Comparison of ENCODE assay signal across 27 mouse cellular contexts in genomic region chr15:77770942-77771341, GRCm38 (mm10). TPM values are rescaled to one million over a fixed set of nuclear protein-coding genes. Genes with fewer than 3 reads are reported as not detected.
DNase-seq lines count a peak whose midpoint lies in the region; TF ChIP-seq lines count a peak whose summit lies in the region.
"Had no signal": no experiment of that assay in that cellular context is flagged by ENCODE, and none has a peak within 500 bp of the region (broad histone marks: within the 10 kb centered on the region; RNA-seq: fewer than 3 reads in every experiment).

No protein-coding gene starts in this region.

- peaks cover 7% of the 10 kb centered on the region for H3K79me2 ChIP-seq in myocyte (ENCODE audit: control insufficient read depth, insufficient read depth)

- H3K36me3 ChIP-seq in myocyte (ENCODE audit: control insufficient read depth, insufficient read depth): peaks cover 99% of the 10 kb centered on the region

- peak; percentile 28 for TF ChIP-seq POLR2A in myocyte (IDR thresholded peaks at IDR 0.05; ENCODE audit: insufficient read length, low read depth)

- H3K27me3 ChIP-seq in myocyte (ENCODE audit: control insufficient read depth, insufficient read depth, insufficient read length): no peaks in the 10 kb centered on the region
- H3K27me3 ChIP-seq: CH12.LX; embryonic facial prominence, embryonic 12.5 days; forebrain, embryonic 13.5 days; forebrain, embryonic 15.5 days; Patski had no signal

- peak; percentile 51 for DNase-seq in layer of hippocampus, adult 11-12 months (ENCODE audit: low spot score)
- DNase-seq in layer of hippocampus, postnatal 25 days (ENCODE audit: extremely low spot score in 1 of 2, low spot score in 1 of 2): no peak
- DNase-seq in layer of hippocampus, adult 2 months (ENCODE audit: low spot score in 2 of 2): peak; percentile 65 to 69
- DNase-seq in cerebellum, adult 8-10 months: no peak
- DNase-seq: adrenal gland, adult 8-10 months; adrenal gland, postnatal 25 days; B cell, adult 2 months; cerebellum, adult 11 months; cerebellum, adult 18-20 months; cerebellum, adult 9-10 months; cerebellum, postnatal 10 days; cerebellum, postnatal 25 days; forebrain, postnatal 0 days had no signal

- H3ac ChIP-seq in myocyte (ENCODE audit: control insufficient read depth, insufficient read length): no peak overlapping the region

- peak overlapping the region; percentile 76 for H3K27ac ChIP-seq in layer of hippocampus, adult 2 months
- H3K27ac ChIP-seq: embryonic facial prominence, embryonic 10.5 days; embryonic facial prominence, embryonic 12.5 days; forebrain, embryonic 13.5 days; forebrain, embryonic 15.5 days had no signal

- no peak for TF ChIP-seq CTCF in layer of hippocampus, adult 2 months (conservative IDR thresholded peaks at IDR 0.05)

- no peak overlapping the region for H3K4me2 ChIP-seq in myocyte (ENCODE audit: low read depth)
- H3K4me2 ChIP-seq: embryonic facial prominence, embryonic 12.5 days; forebrain, embryonic 13.5 days; forebrain, embryonic 15.5 days had no signal

- H3K4me3 ChIP-seq in layer of hippocampus, adult 2 months: no peak overlapping the region
- H3K4me3 ChIP-seq in myocyte: no peak overlapping the region
- H3K4me3 ChIP-seq: embryonic facial prominence, embryonic 10.5 days; embryonic facial prominence, embryonic 12.5 days; forebrain, embryonic 13.5 days; forebrain, embryonic 15.5 days had no signal

TF ChIP-seq in myocyte, 11 proteins besides CTCF, POLR2A, EP300 and RAD21:
- no peak for TF ChIP-seq MYOG (IDR thresholded peaks at IDR 0.05; ENCODE audit: control insufficient read depth in 1 of 3, insufficient read depth in 1 of 3, insufficient read length in 2 of 3, low read depth in 2 of 3)
- no peak for TF ChIP-seq TCF12 (IDR thresholded peaks at IDR 0.05; ENCODE audit: insufficient read depth, poor library complexity, severe bottlenecking)
- peak; percentile 71 for TF ChIP-seq POLR2AphosphoS2 (IDR thresholded peaks at IDR 0.05; ENCODE audit: insufficient read length, low read depth)
- TF ChIP-seq CEBPB (IDR thresholded peaks at IDR 0.05; ENCODE audit: insufficient read depth, poor library complexity, severe bottlenecking): no peak
- no peak for TF ChIP-seq SRF (IDR thresholded peaks at IDR 0.05; ENCODE audit: control insufficient read depth, insufficient read length, low read depth)
- TF ChIP-seq E2F4 (IDR thresholded peaks at IDR 0.05; ENCODE audit: insufficient read depth): no peak
- TF ChIP-seq MAX (IDR thresholded peaks at IDR 0.05; ENCODE audit: low read depth): no peak
- no peak for TF ChIP-seq TCF3 (IDR thresholded peaks at IDR 0.05; ENCODE audit: insufficient read length, low read depth)
- TF ChIP-seq MYOD1 (IDR thresholded peaks at IDR 0.05; ENCODE audit: control insufficient read depth in 1 of 3, insufficient read length in 2 of 3, low read depth in 2 of 3): no peak

RNA-seq across cellular contexts. Expression of gene Apol8, which starts 14.1 kb away (rescaled TPM):
- 1 to 10 TPM; 4.0 to 4.8 TPM for total RNA-seq in layer of hippocampus, postnatal 25 days (2021)
- 1 to 10 TPM; 5.7 to 7.4 TPM for total RNA-seq in layer of hippocampus, adult 2 months (2021)
- 0.38 TPM for polyA plus RNA-seq in myocyte (2012; fragmentation: generic; extraction: Trizol)
- total RNA-seq: adrenal gland, adult 18-20 months; adrenal gland, postnatal 25 days had no signal
- polyA plus RNA-seq: activated CD4-positive, CD25-positive, alpha-beta regulatory T cell, adult 4 months; CD4-positive, CD25-positive, alpha-beta regulatory T cell, adult 4 months; embryonic facial prominence, embryonic 14.5 days; forebrain, embryonic 15.5 days; G1E had no signal

RNA-seq across cellular contexts. Expression of gene Apol9b, which starts 42.1 kb away (rescaled TPM):
- not detected for total RNA-seq in layer of hippocampus, postnatal 25 days (2021)
- total RNA-seq in layer of hippocampus, adult 2 months (2021): not detected
- polyA plus RNA-seq in myocyte (2012; fragmentation: generic; extraction: Trizol): 63.1 TPM
- total RNA-seq: CH12.LX; forebrain, postnatal 0 days; G1E had no signal
- polyA plus RNA-seq: brain, embryonic 14.5 days; embryonic facial prominence, embryonic 10.5 days; embryonic facial prominence, embryonic 12.5 days; embryonic facial prominence, embryonic 14.5 days; forebrain, embryonic 11.5 days; forebrain, embryonic 13.5 days; forebrain, embryonic 15.5 days; G1E had no signal

Comparison
In these comparisons a context has a peak if more than half of its experiments do, and no peak if none do; other contexts are left out.
1. DNase-seq: peak in layer of hippocampus, adult 11-12 months (single experiment) and layer of hippocampus, adult 2 months (2 of 2); none in layer of hippocampus, postnatal 25 days (0 of 2) and cerebellum, adult 8-10 months (single experiment).